Mouse (Mus musculus): ENCODE measurements around the gene Atg9b. TPM values are rescaled to one million over a fixed set of nuclear protein-coding genes. Genes with fewer than 3 reads are reported as not detected.
A peak's percentile ranks its signal among the peaks of the same experiment; 100 is the strongest.

The Atg9b gene
- polyA plus RNA-seq, 1 experiment from 2014 or later: 1.7 TPM

- Histone ChIP-seq H3K4me3 (ENCODE audit: low read length) (no peak overlapping the region), H3K4me2 (replicated peaks; ENCODE audit: low read depth, low read length) (no peak overlapping the region), H3K27me3 (ENCODE audit: insufficient read depth, low read length) (peaks cover 21% of the 10 kb centered on the region), H3K27ac (ENCODE audit: low read length) (no peak overlapping the region), H3K4me1 (ENCODE audit: insufficient read depth, low read length) (peaks cover 49% of the 10 kb centered on the region), H3K9ac (replicated peaks; ENCODE audit: low read length) (no peak overlapping the region), H3K9me3 (ENCODE audit: low read length) (no peaks in the 10 kb centered on the region), H3K36me3 (ENCODE audit: insufficient read depth, low read length) (no peaks in the 10 kb centered on the region)
- ATAC-seq (ENCODE audit: low FRiP score, low TSS enrichment): no peak
- 91% methylated on average over 5 of the region's 5 CpGs for WGBS
Measured at GRCm38 (mm10) chr5:24385374-24385773, 6.6 kb downstream of the Atg9b start.

- Histone ChIP-seq H3K9me3 (ENCODE audit: low read length) (no peaks in the 10 kb centered on the region), H3K27me3 (ENCODE audit: insufficient read depth, low read length) (peaks cover 21% of the 10 kb centered on the region), H3K9ac (replicated peaks; ENCODE audit: low read length) (no peak overlapping the region), H3K4me3 (ENCODE audit: low read length) (no peak overlapping the region), H3K4me2 (replicated peaks; ENCODE audit: low read depth, low read length) (no peak overlapping the region), H3K36me3 (ENCODE audit: insufficient read depth, low read length) (no peaks in the 10 kb centered on the region), H3K27ac (ENCODE audit: low read length) (no peak overlapping the region), H3K4me1 (ENCODE audit: insufficient read depth, low read length) (peaks cover 44% of the 10 kb centered on the region)
- 30% methylated on average over 6 of the region's 6 CpGs for WGBS
- ATAC-seq (ENCODE audit: low FRiP score, low TSS enrichment): no peak
Measured at GRCm38 (mm10) chr5:24384407-24384806, 7.5 kb downstream of the Atg9b start.

- H3K27ac ChIP-seq (ENCODE audit: low read length): peak overlapping the region; percentile 36; the same call in 1 of the 2 replicates
Measured at GRCm38 (mm10) chr5:24383026-24383859, 8.7 kb downstream of the Atg9b start.

GRCm38 (mm10) chr5:24381988-24382387 lies 10.0 kb downstream of the Atg9b start:
- no peak overlapping the region for H3K9ac ChIP-seq (replicated peaks; ENCODE audit: low read length)
- WGBS: 54% methylated on average over 2 of the region's 2 CpGs
- no peak for ATAC-seq (ENCODE audit: low FRiP score, low TSS enrichment)
- no peaks in the 10 kb centered on the region for H3K36me3 ChIP-seq (ENCODE audit: insufficient read depth, low read length)
- peaks cover 24% of the 10 kb centered on the region for H3K4me1 ChIP-seq (ENCODE audit: insufficient read depth, low read length)
- no peak overlapping the region for H3K4me3 ChIP-seq (ENCODE audit: low read length)
- H3K27me3 ChIP-seq (ENCODE audit: insufficient read depth, low read length): peaks cover 9% of the 10 kb centered on the region
- H3K4me2 ChIP-seq (replicated peaks; ENCODE audit: low read depth, low read length): no peak overlapping the region
- no peak overlapping the region for H3K27ac ChIP-seq (ENCODE audit: low read length)
- no peaks in the 10 kb centered on the region for H3K9me3 ChIP-seq (ENCODE audit: low read length)

More at GRCm38 (mm10) chr5:24383026-24383859, 8.7 kb downstream of the Atg9b start:
- Histone ChIP-seq H3K4me3 (ENCODE audit: low read length) (peak overlapping the region; percentile 52), H3K36me3 (ENCODE audit: insufficient read depth, low read length) (no peaks in the 10 kb centered on the region), H3K4me1 (ENCODE audit: insufficient read depth, low read length) (peaks cover 37% of the 10 kb centered on the region), H3K9me3 (ENCODE audit: low read length) (no peaks in the 10 kb centered on the region), H3K4me2 (replicated peaks; ENCODE audit: low read depth, low read length) (peak overlapping the region; percentile 85), H3K9ac (replicated peaks; ENCODE audit: low read length) (peak overlapping the region; percentile 57), H3K27me3 (ENCODE audit: insufficient read depth, low read length) (peaks cover 16% of the 10 kb centered on the region)
- under 1% methylated on average over 34 of the region's 34 CpGs for WGBS
- ATAC-seq (ENCODE audit: low FRiP score, low TSS enrichment): peak; percentile 80

GRCm38 (mm10) chr5:24381486-24381885 lies 10.5 kb downstream of the Atg9b start:
- WGBS: 55% methylated on average over 6 of the region's 6 CpGs
- peaks cover 20% of the 10 kb centered on the region for H3K4me1 ChIP-seq (ENCODE audit: insufficient read depth, low read length)
- no peak for ATAC-seq (ENCODE audit: low FRiP score, low TSS enrichment)

GRCm38 (mm10) chr5:24380499-24380898 lies 11.4 kb downstream of the Atg9b start:
- no peak overlapping the region for H3K4me3 ChIP-seq (ENCODE audit: low read length)
- no peak for ATAC-seq (ENCODE audit: low FRiP score, low TSS enrichment)
- H3K9ac ChIP-seq (replicated peaks; ENCODE audit: low read length): no peak overlapping the region
- H3K27ac ChIP-seq (ENCODE audit: low read length): no peak overlapping the region
- no peaks in the 10 kb centered on the region for H3K27me3 ChIP-seq (ENCODE audit: insufficient read depth, low read length)
- WGBS: 86% methylated on average over 4 of the region's 4 CpGs
- no peak overlapping the region for H3K4me2 ChIP-seq (replicated peaks; ENCODE audit: low read depth, low read length)
- no peaks in the 10 kb centered on the region for H3K36me3 ChIP-seq (ENCODE audit: insufficient read depth, low read length)
- H3K4me1 ChIP-seq (ENCODE audit: insufficient read depth, low read length): peaks cover 20% of the 10 kb centered on the region
- no peaks in the 10 kb centered on the region for H3K9me3 ChIP-seq (ENCODE audit: low read length)

More at GRCm38 (mm10) chr5:24381486-24381885, 10.5 kb downstream of the Atg9b start:
- H3K27ac ChIP-seq (ENCODE audit: low read length): no peak overlapping the region
- H3K4me2 ChIP-seq (replicated peaks; ENCODE audit: low read depth, low read length): no peak overlapping the region
- no peaks in the 10 kb centered on the region for H3K9me3 ChIP-seq (ENCODE audit: low read length)
- peaks cover 4% of the 10 kb centered on the region; the same call in 1 of the 2 replicates for H3K27me3 ChIP-seq (ENCODE audit: insufficient read depth, low read length)
- no peak overlapping the region for H3K9ac ChIP-seq (replicated peaks; ENCODE audit: low read length)
- H3K36me3 ChIP-seq (ENCODE audit: insufficient read depth, low read length): no peaks in the 10 kb centered on the region
- H3K4me3 ChIP-seq (ENCODE audit: low read length): no peak overlapping the region

- no peaks in the 10 kb centered on the region for H3K9me3 ChIP-seq (ENCODE audit: low read length)
- H3K4me2 ChIP-seq (replicated peaks; ENCODE audit: low read depth, low read length): no peak overlapping the region
- ATAC-seq (ENCODE audit: low FRiP score, low TSS enrichment): no peak
- H3K9ac ChIP-seq (replicated peaks; ENCODE audit: low read length): no peak overlapping the region
- H3K27ac ChIP-seq (ENCODE audit: low read length): no peak overlapping the region
- WGBS: 62% methylated on average over 4 of the region's 4 CpGs
- no peak overlapping the region for H3K4me3 ChIP-seq (ENCODE audit: low read length)
- peaks cover 17% of the 10 kb centered on the region for H3K4me1 ChIP-seq (ENCODE audit: insufficient read depth, low read length)
- no peaks in the 10 kb centered on the region for H3K27me3 ChIP-seq (ENCODE audit: insufficient read depth, low read length)
- H3K36me3 ChIP-seq (ENCODE audit: insufficient read depth, low read length): no peaks in the 10 kb centered on the region
Measured at GRCm38 (mm10) chr5:24379501-24379900, 12.4 kb downstream of the Atg9b start.

- ATAC-seq (ENCODE audit: low FRiP score, low TSS enrichment): no peak
- peaks cover 9% of the 10 kb centered on the region for H3K4me1 ChIP-seq (ENCODE audit: insufficient read depth, low read length)
- no peak overlapping the region for H3K4me3 ChIP-seq (ENCODE audit: low read length)
- no peaks in the 10 kb centered on the region for H3K27me3 ChIP-seq (ENCODE audit: insufficient read depth, low read length)
- H3K4me2 ChIP-seq (replicated peaks; ENCODE audit: low read depth, low read length): no peak overlapping the region
- no peak overlapping the region for H3K9ac ChIP-seq (replicated peaks; ENCODE audit: low read length)
- no peaks in the 10 kb centered on the region for H3K9me3 ChIP-seq (ENCODE audit: low read length)
- H3K27ac ChIP-seq (ENCODE audit: low read length): no peak overlapping the region
- no peaks in the 10 kb centered on the region for H3K36me3 ChIP-seq (ENCODE audit: insufficient read depth, low read length)
- 78% methylated on average over 2 of the region's 2 CpGs for WGBS
Measured at GRCm38 (mm10) chr5:24378700-24379099, 13.2 kb downstream of the Atg9b start.

GRCm38 (mm10) chr5:24374666-24375328 lies 17.1 kb downstream of the Atg9b start:
- Histone ChIP-seq H3K27me3 (ENCODE audit: insufficient read depth, low read length) (no peaks in the 10 kb centered on the region), H3K4me1 (ENCODE audit: insufficient read depth, low read length) (no peaks in the 10 kb centered on the region), H3K9ac (replicated peaks; ENCODE audit: low read length) (no peak overlapping the region), H3K4me2 (replicated peaks; ENCODE audit: low read depth, low read length) (no peak overlapping the region), H3K36me3 (ENCODE audit: insufficient read depth, low read length) (no peaks in the 10 kb centered on the region), H3K4me3 (ENCODE audit: low read length) (no peak overlapping the region), H3K9me3 (ENCODE audit: low read length) (no peaks in the 10 kb centered on the region), H3K27ac (ENCODE audit: low read length) (no peak overlapping the region)
- ATAC-seq (ENCODE audit: low FRiP score, low TSS enrichment): no peak
- 68% methylated on average over 7 of the region's 7 CpGs for WGBS

GRCm38 (mm10) chr5:24374216-24374615 lies 17.7 kb downstream of the Atg9b start:
- Histone ChIP-seq H3K4me2 (replicated peaks; ENCODE audit: low read depth, low read length) (no peak overlapping the region), H3K4me3 (ENCODE audit: low read length) (no peak overlapping the region), H3K27me3 (ENCODE audit: insufficient read depth, low read length) (no peaks in the 10 kb centered on the region), H3K9ac (replicated peaks; ENCODE audit: low read length) (no peak overlapping the region), H3K36me3 (ENCODE audit: insufficient read depth, low read length) (no peaks in the 10 kb centered on the region), H3K9me3 (ENCODE audit: low read length) (no peaks in the 10 kb centered on the region), H3K4me1 (ENCODE audit: insufficient read depth, low read length) (no peaks in the 10 kb centered on the region), H3K27ac (ENCODE audit: low read length) (no peak overlapping the region)
- ATAC-seq (ENCODE audit: low FRiP score, low TSS enrichment): no peak
- 56% methylated on average over 6 of the region's 6 CpGs for WGBS
